Mouse (Mus musculus): ENCODE data around the gene Cacnb2.

Gene Cacnb2

DNA sequence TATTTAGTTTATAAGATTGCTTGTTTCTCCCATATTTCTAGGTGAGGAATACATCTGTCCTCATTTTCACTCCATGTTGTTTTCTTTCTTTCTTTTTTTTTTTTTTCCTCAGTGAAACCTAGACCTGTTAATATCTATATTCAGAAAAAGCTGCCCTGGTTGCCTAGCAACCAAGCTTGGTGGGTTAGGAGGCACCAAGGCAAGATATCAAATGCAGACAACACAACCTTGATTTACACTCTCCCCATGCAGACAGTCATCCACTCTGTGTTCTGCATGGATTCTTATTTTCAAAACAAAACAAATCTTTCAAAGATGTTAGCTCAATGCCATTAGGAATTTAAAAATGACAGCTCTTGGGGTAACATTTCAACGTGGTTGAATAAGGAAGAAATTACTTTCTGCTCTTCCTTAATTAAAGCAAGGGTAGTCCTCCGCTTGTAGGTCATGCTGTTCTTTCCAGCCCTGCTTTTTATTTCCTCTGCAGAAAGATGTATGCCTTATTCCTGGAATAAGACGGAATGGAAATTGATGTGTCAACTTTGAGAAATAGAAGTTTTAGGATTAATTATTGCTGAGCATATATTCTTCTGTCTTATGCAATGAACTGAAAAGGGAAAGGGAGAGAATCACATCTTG, 172.1 kb downstream of the Cacnb2 start:
- in situ Hi-C loops (cut with MboI): no loop called here

GRCm38 (mm10) chr2:14787983-14788382, 185.1 kb downstream of the Cacnb2 start:
- in situ Hi-C loops (cut with MboI): no loop called here

- in situ Hi-C loops (cut with MboI): no loop called here
Measured at GRCm38 (mm10) chr2:14801446-14802046, 198.7 kb downstream of the Cacnb2 start.

GRCm38 (mm10) chr2:14807650-14808347, 204.9 kb downstream of the Cacnb2 start:
- in situ Hi-C loops (cut with MboI): no loop called here

DNA sequence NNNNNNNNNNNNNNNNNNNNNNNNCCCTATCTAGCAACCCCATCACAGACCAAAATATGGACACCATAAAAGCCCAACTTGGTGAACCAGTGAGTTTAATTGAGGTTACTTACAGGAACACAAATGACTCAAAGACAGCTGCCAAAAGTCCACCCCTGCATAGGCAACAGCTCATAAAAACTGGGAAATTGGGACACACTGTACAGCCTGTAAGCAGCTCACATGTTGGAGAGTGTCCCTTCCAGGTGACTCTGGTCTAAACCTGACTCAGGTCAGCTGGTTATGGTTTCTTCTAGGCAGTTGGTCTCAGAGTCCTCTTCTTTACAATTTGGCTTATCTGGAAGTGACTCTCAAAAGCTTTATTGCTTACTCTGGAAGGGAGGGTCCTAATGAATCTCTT, 212.1 kb downstream of the Cacnb2 start:
- in situ Hi-C loops (cut with MboI): no loop called here

GRCm38 (mm10) chr2:14818651-14819050, 215.8 kb downstream of the Cacnb2 start:
- in situ Hi-C loops (cut with MboI): no loop called here

GRCm38 (mm10) chr2:14820946-14821345, 218.1 kb downstream of the Cacnb2 start:
- in situ Hi-C loops (cut with MboI): no loop called here

- in situ Hi-C loops (cut with MboI): no loop called here
Measured at GRCm38 (mm10) chr2:14823105-14823504, 220.2 kb downstream of the Cacnb2 start.

- in situ Hi-C loops (cut with MboI): no loop called here
Measured at GRCm38 (mm10) chr2:14823816-14824348, 221.0 kb downstream of the Cacnb2 start.

DNA sequence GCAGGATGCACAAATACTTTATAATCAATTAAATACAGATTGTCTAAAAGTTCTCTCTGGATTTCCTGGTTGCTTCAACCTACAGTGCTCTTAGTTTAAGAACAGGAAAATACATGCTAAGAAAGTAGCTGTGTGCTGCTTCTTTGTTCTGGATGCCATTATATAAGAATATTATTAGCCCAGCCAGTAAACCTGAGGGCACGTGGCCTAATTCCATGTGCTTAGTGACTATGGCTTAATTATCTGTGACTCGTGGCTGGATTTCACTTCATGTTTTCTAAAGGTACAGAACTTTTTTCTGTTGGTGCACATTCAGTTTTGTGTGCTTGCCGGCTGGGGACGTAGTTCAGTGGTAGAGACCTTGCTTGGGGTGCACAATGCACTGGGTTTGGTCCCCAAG, 222.3 kb downstream of the Cacnb2 start:
- in situ Hi-C loops (cut with MboI): no loop called here

- in situ Hi-C loops (cut with MboI): no loop called here
Measured at GRCm38 (mm10) chr2:14829451-14829850, 226.6 kb downstream of the Cacnb2 start.

- in situ Hi-C loops (cut with MboI): no loop called here
Measured at GRCm38 (mm10) chr2:14831308-14831707, 228.4 kb downstream of the Cacnb2 start.

GRCm38 (mm10) chr2:14834700-14835317, 231.9 kb downstream of the Cacnb2 start:
- in situ Hi-C loops (cut with MboI): no loop called here

DNA sequence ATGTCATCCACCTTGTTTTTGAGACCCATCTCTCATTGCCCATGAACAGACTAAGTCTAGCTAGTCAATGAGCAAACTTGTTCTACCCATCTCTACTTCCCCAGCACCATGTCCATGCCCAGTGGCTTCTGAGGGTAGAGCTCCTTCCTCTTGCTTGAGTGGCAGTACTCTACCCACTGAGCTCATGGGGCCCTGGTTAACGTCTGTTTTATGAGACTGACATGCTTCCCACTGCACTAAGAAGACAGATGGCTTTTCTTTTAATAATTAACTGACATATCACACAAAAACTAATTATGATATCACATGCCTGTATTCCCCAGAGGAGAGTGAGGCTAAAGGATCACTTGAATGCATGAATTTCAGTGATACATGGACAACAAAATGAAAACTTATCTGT, 238.4 kb downstream of the Cacnb2 start:
- in situ Hi-C loops (cut with MboI): no loop called here

GRCm38 (mm10) chr2:14846727-14847126, 243.8 kb downstream of the Cacnb2 start:
- in situ Hi-C loops (cut with MboI): no loop called here

- in situ Hi-C loops (cut with MboI): no loop called here
Measured at GRCm38 (mm10) chr2:14847188-14847587, 244.3 kb downstream of the Cacnb2 start.

GRCm38 (mm10) chr2:14850831-14851230, 247.9 kb downstream of the Cacnb2 start:
- in situ Hi-C loops (cut with MboI): no loop called here

GRCm38 (mm10) chr2:14851383-14851782, 248.5 kb downstream of the Cacnb2 start:
- in situ Hi-C loops (cut with MboI): no loop called here

GRCm38 (mm10) chr2:14854054-14854453, 251.2 kb downstream of the Cacnb2 start:
- in situ Hi-C loops (cut with MboI): no loop called here

DNA sequence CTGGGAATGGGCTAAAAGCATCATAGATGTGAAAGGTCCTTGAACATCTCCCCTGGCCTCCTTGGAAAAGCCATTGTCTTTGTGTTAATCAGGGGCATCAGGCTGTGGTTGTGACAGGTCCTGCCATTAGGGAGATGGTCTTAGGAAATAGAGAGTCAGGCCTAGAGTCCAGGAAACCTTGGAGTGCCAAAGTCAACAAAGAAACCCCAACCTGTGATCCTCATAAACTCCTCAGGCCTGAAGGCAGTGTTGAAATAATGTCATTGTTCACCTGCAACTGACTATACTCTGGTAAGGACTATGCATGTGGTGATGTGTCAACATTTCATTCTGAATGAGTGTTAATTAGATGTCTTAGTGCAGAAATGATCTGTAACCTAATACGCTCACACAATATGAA, 255.4 kb downstream of the Cacnb2 start:
- in situ Hi-C loops (cut with MboI): no loop called here

- in situ Hi-C loops (cut with MboI): no loop called here
Measured at GRCm38 (mm10) chr2:14860350-14860749, 257.5 kb downstream of the Cacnb2 start.

- in situ Hi-C loops (cut with MboI): no loop called here
Measured at GRCm38 (mm10) chr2:14861613-14862012, 258.7 kb downstream of the Cacnb2 start.

DNA sequence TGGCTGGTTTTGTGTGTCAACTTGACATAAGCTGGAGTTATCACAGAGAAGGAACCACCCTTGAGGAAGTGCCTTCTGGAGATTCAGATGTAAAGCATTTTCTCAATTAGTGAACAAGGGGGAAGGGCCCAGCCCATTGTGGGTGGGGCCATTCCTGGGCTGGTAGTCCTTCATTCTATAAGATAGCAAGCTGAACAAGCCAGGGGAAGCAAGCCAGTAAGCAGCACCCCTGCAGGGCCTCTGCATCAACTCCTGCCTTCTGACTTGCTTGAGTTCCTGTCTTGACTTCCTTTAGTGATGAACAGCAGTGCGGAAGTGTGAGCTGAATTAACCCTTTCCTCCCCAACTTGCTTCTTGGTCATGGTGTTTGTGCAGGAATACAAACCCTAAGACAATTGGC, 260.1 kb downstream of the Cacnb2 start:
- in situ Hi-C loops (cut with MboI): no loop called here

Measured in mature B cell (primary cell).